Mouse (Mus musculus): ENCODE measurements around the gene Kcna7. TPM values are rescaled to one million over a fixed set of nuclear protein-coding genes. Genes with fewer than 3 reads are reported as not detected.

Gene Kcna7
- polyA plus RNA-seq, 1 experiment from 2014 or later: not detected

- peaks cover 43% of the 10 kb centered on the region for H3K36me3 ChIP-seq (replicated peaks; ENCODE audit: insufficient read depth, low read length)
Measured at GRCm38 (mm10) chr7:45443526-45444420, 38.3 kb downstream of the Kcna7 start.

GRCm38 (mm10) chr7:45446589-45446988, 41.1 kb downstream of the Kcna7 start:
- Histone ChIP-seq H3K36me3 (replicated peaks; ENCODE audit: insufficient read depth, low read length) (peaks cover 30% of the 10 kb centered on the region), H3K4me3 (ENCODE audit: low read depth, low read length) (no peak overlapping the region), H3K4me1 (ENCODE audit: insufficient read depth) (no peaks in the 10 kb centered on the region), H3K9ac (replicated peaks) (no peak overlapping the region), H3K9me3 (ENCODE audit: low read length) (no peaks in the 10 kb centered on the region), H3K27me3 (ENCODE audit: insufficient read depth, low read length) (no peaks in the 10 kb centered on the region), H3K27ac (ENCODE audit: low read depth) (no peak overlapping the region), H3K4me2 (ENCODE audit: low read depth, low read length) (no peak overlapping the region)
- ATAC-seq (no peak), DNase-seq (no peak)
- TF ChIP-seq CTCF (IDR thresholded peaks at IDR 0.05; ENCODE audit: low read depth) (no peak), EP300 (IDR thresholded peaks at IDR 0.05; ENCODE audit: low read depth) (no peak)

More at GRCm38 (mm10) chr7:45443526-45444420, 38.3 kb downstream of the Kcna7 start:
- H3K27me3 ChIP-seq (ENCODE audit: insufficient read depth, low read length): no peaks in the 10 kb centered on the region
- H3K27ac ChIP-seq (ENCODE audit: low read depth): no peak overlapping the region
- no peak for DNase-seq
- no peak overlapping the region for H3K9ac ChIP-seq (replicated peaks)
- WGBS (ENCODE audit: insufficient replicate concordance): 67% methylated on average over 22 of the region's 22 CpGs
- TF ChIP-seq EP300 (IDR thresholded peaks at IDR 0.05; ENCODE audit: low read depth): no peak
- TF ChIP-seq CTCF (IDR thresholded peaks at IDR 0.05; ENCODE audit: low read depth): no peak
- ATAC-seq: no peak
- no peaks in the 10 kb centered on the region for H3K4me1 ChIP-seq (ENCODE audit: insufficient read depth)
- H3K4me3 ChIP-seq (ENCODE audit: low read depth, low read length): no peak overlapping the region
- H3K4me2 ChIP-seq (ENCODE audit: low read depth, low read length): no peak overlapping the region
- H3K9me3 ChIP-seq (ENCODE audit: low read length): no peaks in the 10 kb centered on the region

GRCm38 (mm10) chr7:45447325-45447990, 42.0 kb downstream of the Kcna7 start:
- H3K4me1 ChIP-seq (ENCODE audit: insufficient read depth): no peaks in the 10 kb centered on the region
- no peak overlapping the region for H3K9ac ChIP-seq (replicated peaks)
- TF ChIP-seq EP300 (IDR thresholded peaks at IDR 0.05; ENCODE audit: low read depth): no peak
- peak; percentile 67 for TF ChIP-seq CTCF (IDR thresholded peaks at IDR 0.05; ENCODE audit: low read depth)
- no peaks in the 10 kb centered on the region for H3K27me3 ChIP-seq (ENCODE audit: insufficient read depth, low read length)
- WGBS (ENCODE audit: insufficient replicate concordance): 31% methylated on average over 11 of the region's 11 CpGs
- H3K27ac ChIP-seq (ENCODE audit: low read depth): no peak overlapping the region
- H3K4me3 ChIP-seq (ENCODE audit: low read depth, low read length): no peak overlapping the region
- DNase-seq (peak; percentile 61), ATAC-seq (peak; percentile 66)
- no peak overlapping the region for H3K4me2 ChIP-seq (ENCODE audit: low read depth, low read length)
- H3K9me3 ChIP-seq (ENCODE audit: low read length): no peaks in the 10 kb centered on the region
- peaks cover 27% of the 10 kb centered on the region for H3K36me3 ChIP-seq (replicated peaks; ENCODE audit: insufficient read depth, low read length)

- DNase-seq: no peak
- TF ChIP-seq CTCF (IDR thresholded peaks at IDR 0.05; ENCODE audit: low read depth) (no peak), EP300 (IDR thresholded peaks at IDR 0.05; ENCODE audit: low read depth) (no peak)
- Histone ChIP-seq H3K9ac (replicated peaks) (no peak overlapping the region), H3K27me3 (ENCODE audit: insufficient read depth, low read length) (no peaks in the 10 kb centered on the region), H3K4me1 (ENCODE audit: insufficient read depth) (no peaks in the 10 kb centered on the region), H3K9me3 (ENCODE audit: low read length) (no peaks in the 10 kb centered on the region), H3K27ac (ENCODE audit: low read depth) (no peak overlapping the region), H3K36me3 (replicated peaks; ENCODE audit: insufficient read depth, low read length) (peaks cover 13% of the 10 kb centered on the region; the same call in 1 of the 2 replicates), H3K4me2 (ENCODE audit: low read depth, low read length) (no peak overlapping the region), H3K4me3 (ENCODE audit: low read depth, low read length) (no peak overlapping the region)
- 86% methylated on average over 1 of the region's 1 CpGs for WGBS (ENCODE audit: insufficient replicate concordance)
- no peak for ATAC-seq
Measured at GRCm38 (mm10) chr7:45449974-45450373, 44.5 kb downstream of the Kcna7 start.

GRCm38 (mm10) chr7:45451344-45451982, 46.0 kb downstream of the Kcna7 start:
- ATAC-seq: peak; percentile 80

GRCm38 (mm10) chr7:45454971-45455370, 49.5 kb downstream of the Kcna7 start:
- Histone ChIP-seq H3K36me3 (replicated peaks; ENCODE audit: insufficient read depth, low read length) (peaks cover 28% of the 10 kb centered on the region), H3K4me1 (ENCODE audit: insufficient read depth) (peaks cover 18% of the 10 kb centered on the region), H3K4me3 (ENCODE audit: low read depth, low read length) (no peak overlapping the region), H3K27ac (ENCODE audit: low read depth) (no peak overlapping the region), H3K9ac (replicated peaks) (no peak overlapping the region), H3K4me2 (ENCODE audit: low read depth, low read length) (no peak overlapping the region), H3K9me3 (ENCODE audit: low read length) (no peaks in the 10 kb centered on the region), H3K27me3 (ENCODE audit: insufficient read depth, low read length) (no peaks in the 10 kb centered on the region)
- DNase-seq (no peak), ATAC-seq (no peak)
- 89% methylated on average over 15 of the region's 15 CpGs for WGBS (ENCODE audit: insufficient replicate concordance)
- TF ChIP-seq EP300 (IDR thresholded peaks at IDR 0.05; ENCODE audit: low read depth): no peak
- TF ChIP-seq CTCF (IDR thresholded peaks at IDR 0.05; ENCODE audit: low read depth): no peak

More at GRCm38 (mm10) chr7:45451344-45451982, 46.0 kb downstream of the Kcna7 start:
- Histone ChIP-seq H3K9me3 (ENCODE audit: low read length) (no peaks in the 10 kb centered on the region), H3K4me1 (ENCODE audit: insufficient read depth) (no peaks in the 10 kb centered on the region), H3K36me3 (replicated peaks; ENCODE audit: insufficient read depth, low read length) (peaks cover 15% of the 10 kb centered on the region; the same call in 1 of the 2 replicates), H3K4me3 (ENCODE audit: low read depth, low read length) (no peak overlapping the region), H3K4me2 (ENCODE audit: low read depth, low read length) (no peak overlapping the region), H3K9ac (replicated peaks) (no peak overlapping the region), H3K27ac (ENCODE audit: low read depth) (no peak overlapping the region), H3K27me3 (ENCODE audit: insufficient read depth, low read length) (no peaks in the 10 kb centered on the region)
- 58% methylated on average over 23 of the region's 23 CpGs for WGBS (ENCODE audit: insufficient replicate concordance)
- TF ChIP-seq EP300 (IDR thresholded peaks at IDR 0.05; ENCODE audit: low read depth) (no peak), CTCF (IDR thresholded peaks at IDR 0.05; ENCODE audit: low read depth) (peak; percentile 96)
- peak; percentile 89 for DNase-seq
